Mouse (Mus musculus) embryonic facial prominence, embryonic 14.5 days (tissue): Measurements from ENCODE around the gene Tcf7l2. TPM values are rescaled to one million over a fixed set of nuclear protein-coding genes. Genes with fewer than 3 reads are reported as not detected.
A peak's percentile ranks its signal among the peaks of the same experiment; 100 is the strongest.

Experiments used
- ATAC-seq: fragments of 200-750 bp; cut with Nextera tagmentation; 2 replicates; pipeline ENCODE4 v1.8.0; 2017; ENCODE audit warnings: low read depth, moderate number of reproducible peaks, moderate TSS enrichment
- DNase-seq: peaks from one replicate; pipeline ENCODE4 v3.0.0-alpha.2; 2015; ENCODE audit warnings: low spot score
- H3K27ac ChIP-seq: fragments of 300-500 bp; sonication (generic); replicated peaks from 2 replicates; pipeline ENCODE4 v1.5.1; 2014; ENCODE audit warnings: low read depth, mild to moderate bottlenecking, low read length, moderate library complexity
- H3K27me3 ChIP-seq: fragments of 300-500 bp; sonication (generic); replicated peaks from 2 replicates; pipeline ENCODE4 v1.6.1; 2014; ENCODE audit warnings: low read length; ENCODE audit not compliant: control insufficient read depth, insufficient read depth
- H3K36me3 ChIP-seq: fragments of 300-500 bp; sonication (generic); 2 replicates; pipeline ENCODE4 v1.6.1; 2014; ENCODE audit warnings: low read length, mixed read lengths; ENCODE audit not compliant: control insufficient read depth, insufficient read depth
- H3K4me1 ChIP-seq: fragments of 300-500 bp; sonication (generic); 2 replicates; pipeline ENCODE4 v1.6.1; 2014; ENCODE audit warnings: antibody characterized with exemption, low read length; ENCODE audit not compliant: control insufficient read depth, insufficient read depth
- H3K4me2 ChIP-seq: fragments of 300-500 bp; sonication (generic); 2 replicates; pipeline ENCODE4 v1.6.1; 2014; ENCODE audit warnings: low read depth, mild to moderate bottlenecking, low read length, moderate library complexity, mixed read lengths
- H3K4me3 ChIP-seq: fragments of 300-500 bp; sonication (generic); 2 replicates; pipeline ENCODE4 v1.5.1; 2014; ENCODE audit warnings: low read depth, mild to moderate bottlenecking, low read length
- H3K9ac ChIP-seq: fragments of 300-500 bp; sonication (generic); 2 replicates; pipeline ENCODE4 v1.6.1; 2014; ENCODE audit warnings: low read depth, mild to moderate bottlenecking, low read length, moderate library complexity, mixed read lengths
- H3K9me3 ChIP-seq: fragments of 300-500 bp; sonication (generic); 2 replicates; pipeline ENCODE4 v1.6.1; 2016; ENCODE audit warnings: low read length; ENCODE audit not compliant: control insufficient read depth
- WGBS: fragments of 180-500 bp; shearing (Covaris S2); extraction: QIAGEN DNeasy Blood & Tissue Kit; methylation state at CpG from one replicate; pipeline ENCODE4 v1.1.7; 2014; 5-methylcytosine and 5-hydroxymethylcytosine counted together
- polyA plus RNA-seq: library from polyadenylated mRNA; unstranded; fragments of >200 nt; fragmentation: Nextera tagmentation; extraction: Ambion mirVana; gene quantifications from 2 replicates; pipeline ENCODE4 v1.2.1, GENCODE M21; 2014

Gene Tcf7l2
- polyA plus RNA-seq, 1 experiment from 2014 or later, result 106 TPM

DNA sequence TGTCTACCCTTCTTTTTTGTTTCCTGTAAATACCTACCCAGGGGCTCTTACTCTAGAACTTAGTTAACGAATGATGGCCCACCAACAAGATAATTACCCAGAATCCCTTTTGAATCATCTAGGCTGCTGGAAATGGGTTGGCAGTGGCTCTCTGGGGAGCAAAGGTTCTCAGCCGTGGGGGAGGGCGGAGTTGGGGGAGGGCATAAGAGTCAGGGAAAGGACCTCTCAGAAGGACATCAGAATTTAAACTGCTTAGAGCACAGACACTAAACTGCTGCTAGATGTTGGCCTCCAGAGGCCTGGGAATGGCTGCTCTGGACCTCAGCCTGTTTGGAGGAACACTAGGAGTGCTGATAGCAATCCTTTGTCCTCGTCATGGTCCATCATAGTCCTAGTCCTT, 105.4 kb downstream of the Tcf7l2 start:
- Histone ChIP-seq H3K27ac (no peak overlapping the region), H3K4me2 (no peak overlapping the region), H3K4me3 (no peak overlapping the region), H3K36me3 (no peaks in the 10 kb centered on the region), H3K9ac (no peak overlapping the region), H3K4me1 (peaks cover 29% of the 10 kb centered on the region), H3K9me3 (no peaks in the 10 kb centered on the region), H3K27me3 (no peaks in the 10 kb centered on the region)
- DNase-seq, result no peak
- 72% methylated on average over 4 of the region's 4 CpGs for WGBS
- no peak for ATAC-seq

DNA sequence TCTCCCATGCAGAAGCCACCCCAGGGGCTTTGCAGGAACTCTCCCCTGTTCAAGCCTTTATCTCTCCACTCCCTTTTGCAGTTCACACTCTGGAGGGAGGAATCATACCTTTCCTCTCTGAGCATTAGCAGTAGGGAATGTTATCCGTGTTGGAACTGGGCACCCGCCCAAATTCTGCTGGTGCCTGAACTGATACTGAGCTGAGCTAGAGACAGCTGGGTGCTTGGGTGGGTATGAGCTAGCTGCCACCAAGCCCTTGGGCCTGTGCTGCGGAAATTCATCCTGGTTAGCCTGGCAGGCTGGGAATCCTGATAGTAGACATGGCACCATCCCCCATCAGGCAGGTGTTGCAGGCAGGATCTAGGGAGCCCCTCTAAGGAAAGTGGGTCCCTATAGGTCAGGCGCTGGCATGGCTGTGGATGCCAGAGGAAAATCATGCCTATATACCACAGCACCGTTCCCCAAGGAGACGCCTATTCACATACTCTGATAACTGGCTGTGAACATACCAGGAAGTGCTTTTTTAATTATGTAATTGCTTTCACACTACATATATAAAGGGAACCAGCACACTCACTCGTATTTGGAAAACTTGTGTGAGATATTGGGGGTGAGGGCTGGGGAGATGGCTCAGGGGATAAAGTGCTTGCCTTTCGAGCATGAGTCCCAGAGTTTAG, 108.9 kb downstream of the Tcf7l2 start:
- Histone ChIP-seq H3K4me3 (no peak overlapping the region), H3K36me3 (no peaks in the 10 kb centered on the region), H3K9me3 (no peaks in the 10 kb centered on the region), H3K27me3 (no peaks in the 10 kb centered on the region), H3K4me2 (no peak overlapping the region), H3K27ac (no peak overlapping the region), H3K4me1 (peaks cover 17% of the 10 kb centered on the region), H3K9ac (no peak overlapping the region)
- 0 out of 2 replicates have a peak, but pooled peaks have one; percentile 69 for ATAC-seq
- DNase-seq, result no peak
- WGBS, result 69% methylated on average over 8 of the region's 8 CpGs

- no peak overlapping the region for H3K27ac ChIP-seq
- H3K4me2 ChIP-seq, result no peak overlapping the region
- H3K27me3 ChIP-seq, result no peaks in the 10 kb centered on the region
- ATAC-seq, result no peak
- H3K4me3 ChIP-seq, result no peak overlapping the region
- H3K4me1 ChIP-seq, result peaks cover 17% of the 10 kb centered on the region
- H3K9me3 ChIP-seq, result no peaks in the 10 kb centered on the region
- 83% methylated on average over 19 of the region's 19 CpGs for whole genome bisulfite sequencing
- H3K9ac ChIP-seq, result no peak overlapping the region
- no peak for DNase-seq
- H3K36me3 ChIP-seq, result no peaks in the 10 kb centered on the region
These were observed 110.1 kb downstream of the Tcf7l2 start for GRCm38 (mm10) chr19:55851498-55852324.

GRCm38 (mm10) chr19:55854389-55854788, 112.8 kb downstream of the Tcf7l2 start:
- Histone ChIP-seq H3K27me3 (no peaks in the 10 kb centered on the region), H3K9me3 (no peaks in the 10 kb centered on the region), H3K36me3 (no peaks in the 10 kb centered on the region), H3K27ac (no peak overlapping the region), H3K9ac (no peak overlapping the region), H3K4me2 (no peak overlapping the region), H3K4me3 (no peak overlapping the region), H3K4me1 (peaks cover 17% of the 10 kb centered on the region)
- DNase-seq (no peak), ATAC-seq (no peak)
- 89% methylated on average over 10 of the region's 10 CpGs for WGBS

DNA sequence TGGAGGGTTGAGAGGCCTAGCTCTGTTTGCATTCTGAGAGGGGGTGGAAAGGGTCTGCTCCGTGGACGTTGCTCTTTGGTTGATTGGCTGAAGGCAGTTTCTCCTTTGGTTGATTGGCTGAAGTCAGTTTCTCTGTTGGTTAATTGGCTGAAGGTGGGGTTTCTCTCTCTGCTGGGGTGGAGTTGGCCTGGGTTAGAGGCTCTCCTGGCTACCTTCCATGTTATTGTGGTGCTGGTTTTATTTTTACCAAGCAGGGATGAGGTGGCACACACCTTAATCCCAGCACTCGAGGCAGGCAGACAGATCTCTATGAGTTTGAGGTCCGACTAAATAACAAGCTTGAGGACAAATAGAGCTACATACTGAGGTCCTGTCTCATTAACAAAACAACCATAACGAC, 114.0 kb downstream of the Tcf7l2 start:
- WGBS, result 73% methylated on average over 5 of the region's 5 CpGs
- no peak for ATAC-seq

GRCm38 (mm10) chr19:55857328-55857727, 115.7 kb downstream of the Tcf7l2 start:
- Histone ChIP-seq H3K9ac (no peak overlapping the region), H3K4me2 (no peak overlapping the region), H3K27me3 (no peaks in the 10 kb centered on the region), H3K36me3 (no peaks in the 10 kb centered on the region), H3K4me3 (no peak overlapping the region), H3K27ac (no peak overlapping the region), H3K9me3 (no peaks in the 10 kb centered on the region), H3K4me1 (peaks cover 4% of the 10 kb centered on the region; the same call in 1 of the 2 replicates)
- WGBS, result 88% methylated on average over 4 of the region's 4 CpGs
- no peak for ATAC-seq
- DNase-seq, result no peak

More for the DNA sequence above, 114.0 kb downstream of the Tcf7l2 start:
- Histone ChIP-seq H3K27ac (no peak overlapping the region), H3K4me3 (no peak overlapping the region), H3K36me3 (no peaks in the 10 kb centered on the region), H3K4me2 (no peak overlapping the region), H3K9me3 (no peaks in the 10 kb centered on the region), H3K27me3 (no peaks in the 10 kb centered on the region), H3K4me1 (peaks cover 11% of the 10 kb centered on the region; the same call in 1 of the 2 replicates), H3K9ac (no peak overlapping the region)
- no peak for DNase-seq

DNA sequence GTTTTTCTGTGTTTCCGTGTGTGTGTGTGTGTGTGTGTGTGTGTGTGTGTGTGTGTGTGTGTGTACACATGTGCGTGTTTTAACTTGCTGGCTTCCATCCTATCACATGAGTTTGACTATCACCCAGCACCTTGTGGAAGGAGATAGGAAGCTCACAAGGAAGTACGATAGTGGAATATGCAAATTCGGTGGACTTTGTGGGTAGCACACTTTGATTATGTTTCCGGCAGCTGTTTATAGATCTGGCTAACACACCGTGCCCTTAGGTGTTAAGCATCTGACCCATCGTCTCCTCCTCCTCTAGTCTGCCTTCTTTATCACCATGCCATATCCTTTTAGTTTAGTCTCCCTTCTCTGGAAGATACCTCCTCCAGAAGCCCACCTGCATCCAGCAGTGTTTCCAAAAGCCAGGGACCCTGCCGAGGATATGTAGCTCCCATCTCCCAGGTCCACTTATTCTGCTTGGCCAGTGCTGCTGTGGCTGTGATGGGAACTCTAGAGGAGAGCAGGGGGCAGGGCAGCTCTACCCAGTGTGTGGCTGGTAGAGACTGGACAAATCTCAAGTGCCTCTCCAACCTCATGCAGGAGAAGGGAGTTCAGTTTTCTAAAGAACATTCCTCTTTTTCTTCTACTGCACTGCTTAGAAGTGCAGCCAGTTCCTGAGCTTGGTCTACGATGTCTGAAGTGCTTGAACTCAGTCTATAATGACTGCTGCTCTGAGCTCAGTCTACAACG, 118.6 kb downstream of the Tcf7l2 start:
- DNase-seq, result no peak
- no peaks in the 10 kb centered on the region for H3K4me1 ChIP-seq
- WGBS, result 88% methylated on average over 10 of the region's 10 CpGs
- peaks cover 17% of the 10 kb centered on the region for H3K36me3 ChIP-seq
- H3K27ac ChIP-seq, result no peak overlapping the region
- no peak overlapping the region for H3K4me2 ChIP-seq
- no peaks in the 10 kb centered on the region for H3K9me3 ChIP-seq
- ATAC-seq, result no peak
- no peaks in the 10 kb centered on the region for H3K27me3 ChIP-seq
- H3K9ac ChIP-seq, result no peak overlapping the region
- no peak overlapping the region for H3K4me3 ChIP-seq

- ATAC-seq (no peak), DNase-seq (no peak)
- Histone ChIP-seq H3K36me3 (peaks cover 24% of the 10 kb centered on the region), H3K4me2 (no peak overlapping the region), H3K27ac (no peak overlapping the region), H3K9me3 (no peaks in the 10 kb centered on the region), H3K9ac (no peak overlapping the region), H3K4me3 (no peak overlapping the region), H3K4me1 (no peaks in the 10 kb centered on the region), H3K27me3 (no peaks in the 10 kb centered on the region)
- WGBS, result 67% methylated on average over 2 of the region's 2 CpGs
These were observed 120.1 kb downstream of the Tcf7l2 start for GRCm38 (mm10) chr19:55861746-55862145.
